Mouse (Mus musculus): ENCODE measurements at regions not wholly inside any gene's neighbourhood (a gene's known extent, or its start where the extent isn't known, plus 50 kb on each side); places are given as distances from the start of the nearest gene placed in this dataset.

GRCm38 (mm10) chr1:73834566-73834965 lies 289.7 kb downstream of the Tns1 start:
- CTCF ChIA-PET, result interaction anchor here (1.6 kb wide), 1 partner anchor 9 kb away, joined by 4 read pairs; no protein-coding TSS in a partner anchor
- TF ChIP-seq CTCF (IDR thresholded peaks at IDR 0.05), result no peak
- DNase-seq (ENCODE audit: low read depth, low spot score) (no peak), ATAC-seq (no peak)
- in situ Hi-C loops (cut with MboI; ENCODE audit: low pct_unique_long_range_greater_than_20kb), result loop anchor here (25.0 kb wide), 1 partner anchor 1122 kb away; the partner anchor contains the start of genes Ankar and Rpl37a
- peaks cover 12% of the 10 kb centered on the region for H3K27me3 ChIP-seq
- POLR2A ChIA-PET, result no interaction called here

- peaks cover 9% of the 10 kb centered on the region for H3K27me3 ChIP-seq
- CTCF ChIA-PET, result no interaction called here
- in situ Hi-C loops (cut with MboI; ENCODE audit: low pct_unique_long_range_greater_than_20kb), result loop anchor here (25.0 kb wide), 1 partner anchor 1118 kb away; the partner anchor contains the start of genes Ankar and Rpl37a
- no peak for ATAC-seq
- TF ChIP-seq CTCF (IDR thresholded peaks at IDR 0.05), result no peak
- DNase-seq (ENCODE audit: low read depth, low spot score), result no peak
- POLR2A ChIA-PET, result no interaction called here
Observed at GRCm38 (mm10) chr1:73830486-73831132, 293.6 kb downstream of the Tns1 start.

DNA sequence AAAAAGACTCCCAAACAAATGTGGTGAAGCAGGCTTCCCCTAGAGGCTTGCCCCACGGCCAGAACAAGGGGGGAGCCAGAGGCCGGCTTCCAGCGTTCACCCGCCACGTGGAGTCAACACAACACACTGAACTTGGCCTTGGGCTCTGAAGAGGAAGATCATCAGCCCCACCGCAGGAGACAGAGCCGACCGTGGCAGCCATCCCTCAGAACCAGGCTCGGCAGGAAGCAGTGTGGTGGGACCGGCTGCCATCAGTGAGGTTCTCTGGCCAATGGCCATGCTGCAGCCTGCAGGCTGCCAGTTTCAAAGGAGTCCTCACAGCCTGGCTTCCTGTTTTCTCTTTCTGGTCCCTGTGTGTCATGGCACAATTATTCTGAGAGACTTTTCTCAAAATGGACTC lies 295.3 kb downstream of the Tns1 start:
- CTCF ChIA-PET, result no interaction called here

DNA sequence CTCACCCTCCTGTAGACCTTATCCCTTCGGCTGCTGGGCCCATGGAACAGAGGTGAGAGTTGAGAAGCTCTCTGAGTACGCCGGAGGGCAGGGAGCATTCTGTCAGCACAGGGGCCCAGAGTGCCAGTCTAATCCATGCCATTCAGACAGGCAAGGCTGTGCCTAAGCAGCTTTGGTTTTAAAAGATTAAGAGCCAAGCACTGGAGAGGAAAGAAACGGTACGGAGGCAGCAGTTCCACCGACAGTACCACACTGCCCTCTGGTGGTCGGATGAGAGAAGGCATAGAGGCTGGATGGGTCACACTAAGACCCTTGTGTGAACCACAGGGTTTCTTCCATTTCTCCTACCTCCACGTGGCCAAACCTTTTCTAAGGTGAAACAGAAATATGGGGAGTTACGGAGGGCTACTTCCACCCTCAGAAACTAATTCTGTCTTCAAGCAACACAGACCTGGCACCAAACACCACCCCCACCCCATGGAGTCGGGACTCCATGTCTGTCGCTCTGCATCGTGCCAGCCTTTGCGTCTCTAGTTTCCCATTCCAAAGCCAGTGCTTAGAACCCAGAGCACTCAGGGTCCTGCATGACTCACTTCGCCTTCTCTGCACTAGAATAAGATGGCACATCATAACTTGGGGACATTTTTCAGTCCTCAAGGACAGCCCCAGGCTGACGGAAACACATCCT lies 297.9 kb downstream of the Tns1 start:
- no peak for TF ChIP-seq CTCF (IDR thresholded peaks at IDR 0.05)
- H3K27me3 ChIP-seq, result peaks cover 8% of the 10 kb centered on the region

More for the DNA sequence above, 295.3 kb downstream of the Tns1 start:
- no peak for TF ChIP-seq CTCF (IDR thresholded peaks at IDR 0.05)
- in situ Hi-C loops (cut with MboI; ENCODE audit: low pct_unique_long_range_greater_than_20kb), result loop anchor here (25.0 kb wide), 1 partner anchor 1117 kb away; the partner anchor contains the start of genes Ankar and Rpl37a
- DNase-seq (ENCODE audit: low read depth, low spot score) (no peak), ATAC-seq (no peak)
- POLR2A ChIA-PET, result interaction anchor here (0.6 kb wide), 1 partner anchor 1076 kb away, joined by 5 read pairs; no protein-coding TSS in a partner anchor
- H3K27me3 ChIP-seq, result peaks cover 9% of the 10 kb centered on the region

GRCm38 (mm10) chr1:73824406-73825184 lies 299.7 kb downstream of the Tns1 start:
- in situ Hi-C loops (cut with MboI; ENCODE audit: low pct_unique_long_range_greater_than_20kb), result loop anchor here (5.0 to 25.0 kb wide), 3 partner anchors 947 to 1512 kb away; partner anchors contain the start of genes Ankar, Rpl37a and Xrcc5
- CTCF ChIA-PET, result interaction anchor here (1.2 to 6.0 kb wide), 4 partner anchors 785 to 961 kb away, joined by 3 to 26 read pairs (median 8); partner anchors contain the start of gene Igfbp5
- TF ChIP-seq CTCF (IDR thresholded peaks at IDR 0.05), result no peak
- POLR2A ChIA-PET, result interaction anchor here (2.4 kb wide), 1 partner anchor 961 kb away, joined by 5 read pairs; no protein-coding TSS in a partner anchor
- H3K27me3 ChIP-seq, result peaks cover 10% of the 10 kb centered on the region
- ATAC-seq, result peak; percentile 52
- DNase-seq (ENCODE audit: low read depth, low spot score), result peak; percentile 71

More for the DNA sequence above, 297.9 kb downstream of the Tns1 start:
- in situ Hi-C loops (cut with MboI; ENCODE audit: low pct_unique_long_range_greater_than_20kb), result loop anchor here (25.0 kb wide), 1 partner anchor 1114 kb away; the partner anchor contains the start of genes Ankar and Rpl37a
- ChIA-PET CTCF (interaction anchor here (0.6 to 6.0 kb wide), 14 partner anchors 9 to 971 kb away, joined by 3 to 26 read pairs (median 4); partner anchors contain the start of gene Igfbp5), POLR2A (interaction anchor here (0.6 to 2.4 kb wide), 2 partner anchors 209 to 963 kb away, joined by 3 to 5 read pairs; no protein-coding TSS in a partner anchor)
- peak; percentile 27 for DNase-seq (ENCODE audit: low read depth, low spot score)
- ATAC-seq, result no peak

GRCm38 (mm10) chr1:73823726-73824125 lies 300.5 kb downstream of the Tns1 start:
- ATAC-seq (no peak), DNase-seq (ENCODE audit: low read depth, low spot score) (no peak)
- in situ Hi-C loops (cut with MboI; ENCODE audit: low pct_unique_long_range_greater_than_20kb), result loop anchor here (5.0 to 25.0 kb wide), 2 partner anchors 946 to 1511 kb away; partner anchors contain the start of gene Xrcc5
- POLR2A ChIA-PET, result no interaction called here
- no peak for TF ChIP-seq CTCF (IDR thresholded peaks at IDR 0.05)
- H3K27me3 ChIP-seq, result peaks cover 10% of the 10 kb centered on the region
- CTCF ChIA-PET, result interaction anchor here (1.3 to 6.0 kb wide), 2 partner anchors 946 to 957 kb away, joined by 3 to 26 read pairs; no protein-coding TSS in a partner anchor

- in situ Hi-C loops (cut with MboI; ENCODE audit: low pct_unique_long_range_greater_than_20kb), result loop anchor here (5.0 to 25.0 kb wide), 2 partner anchors 945 to 1510 kb away; partner anchors contain the start of gene Xrcc5
- H3K27me3 ChIP-seq, result peaks cover 10% of the 10 kb centered on the region
- ChIA-PET POLR2A (no interaction called here), CTCF (interaction anchor here (1.3 to 6.0 kb wide), 2 partner anchors 945 to 956 kb away, joined by 3 to 26 read pairs; no protein-coding TSS in a partner anchor)
- no peak for ATAC-seq
- TF ChIP-seq CTCF (IDR thresholded peaks at IDR 0.05), result no peak
- DNase-seq (ENCODE audit: low read depth, low spot score), result no peak
Observed at GRCm38 (mm10) chr1:73822616-73823015, 301.6 kb downstream of the Tns1 start.

DNA sequence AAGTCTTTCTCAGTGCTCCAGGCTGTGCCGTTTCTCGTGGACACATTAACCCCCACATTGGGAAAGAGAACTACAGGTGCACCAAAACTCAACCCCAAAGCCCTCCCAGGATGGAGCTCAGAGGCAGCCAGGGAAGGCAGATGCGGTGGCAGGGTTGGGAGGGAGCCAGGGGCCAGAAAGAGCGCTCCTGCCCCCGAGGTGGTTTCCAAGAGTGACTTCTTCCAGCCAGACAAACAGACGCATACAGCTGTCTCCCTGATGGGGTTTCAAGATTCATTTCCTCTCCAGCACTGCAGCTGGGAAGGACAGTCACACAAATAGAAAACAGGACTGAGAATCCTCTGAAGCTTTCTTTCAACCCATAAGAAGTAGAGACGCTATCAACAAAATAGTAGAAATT lies 303.5 kb downstream of the Tns1 start:
- DNase-seq (ENCODE audit: low read depth, low spot score) (no peak), ATAC-seq (no peak)
- peaks cover 10% of the 10 kb centered on the region for H3K27me3 ChIP-seq
- POLR2A ChIA-PET, result no interaction called here
- no peak for TF ChIP-seq CTCF (IDR thresholded peaks at IDR 0.05)
- CTCF ChIA-PET, result interaction anchor here (1.8 kb wide), 1 partner anchor 955 kb away, joined by 3 read pairs; no protein-coding TSS in a partner anchor
- in situ Hi-C loops (cut with MboI; ENCODE audit: low pct_unique_long_range_greater_than_20kb), result loop anchor here (5.0 to 25.0 kb wide), 2 partner anchors 943 to 1508 kb away; partner anchors contain the start of gene Xrcc5

DNA sequence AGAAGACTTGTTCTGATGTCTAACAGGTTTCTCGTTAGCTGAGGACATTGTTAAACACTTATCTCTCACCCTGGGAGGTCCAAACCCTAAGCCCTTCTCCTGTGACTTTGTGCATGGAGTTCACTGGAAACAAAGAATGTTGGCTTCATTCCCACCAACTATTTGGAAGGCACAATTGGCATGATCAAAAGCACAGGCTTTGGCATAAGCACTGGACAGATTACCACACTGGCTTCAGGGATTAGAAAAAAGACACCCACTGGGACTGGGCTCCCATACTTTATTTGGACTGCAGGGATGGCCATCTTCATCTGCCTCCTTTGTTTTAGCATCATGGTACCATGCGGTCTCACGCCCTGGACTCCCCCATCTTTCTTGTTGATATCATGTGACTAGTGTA lies 317.0 kb downstream of the Tns1 start:
- ATAC-seq, result no peak
- in situ Hi-C loops (cut with MboI; ENCODE audit: low pct_unique_long_range_greater_than_20kb), result loop anchor here (25.0 kb wide), 1 partner anchor 1495 kb away; the partner anchor contains the start of gene Xrcc5
- no peak for TF ChIP-seq CTCF (IDR thresholded peaks at IDR 0.05)

More for the DNA sequence above, 317.0 kb downstream of the Tns1 start:
- CTCF ChIA-PET, result no interaction called here
- POLR2A ChIA-PET, result no interaction called here
- no peak for DNase-seq (ENCODE audit: low read depth, low spot score)
- peaks cover 9% of the 10 kb centered on the region for H3K27me3 ChIP-seq
